Mouse (Mus musculus): ENCODE data around the gene Kdm2b.

Kdm2b gene

DNA sequence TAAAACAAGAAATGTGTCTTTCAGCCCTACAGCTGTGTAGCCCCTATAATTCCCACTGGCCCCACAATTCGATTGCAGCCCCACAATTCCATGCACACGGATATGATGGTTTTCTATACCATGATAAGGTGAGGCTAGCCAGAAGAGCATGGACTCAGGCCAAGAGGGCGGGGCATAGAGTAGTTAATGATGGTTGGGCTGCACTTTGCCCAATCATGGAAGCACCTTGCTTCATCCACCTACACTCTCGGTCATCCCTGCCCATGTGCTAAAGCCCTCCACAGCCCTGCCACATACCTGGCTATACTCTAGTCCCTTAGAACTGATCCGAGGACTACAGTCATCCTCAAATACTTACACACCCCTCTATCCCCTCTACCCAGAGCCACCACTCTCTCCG, 61.9 kb downstream of the Kdm2b start:
- DNase-seq (ENCODE audit: inconsistent ontology term): no peak

DNA sequence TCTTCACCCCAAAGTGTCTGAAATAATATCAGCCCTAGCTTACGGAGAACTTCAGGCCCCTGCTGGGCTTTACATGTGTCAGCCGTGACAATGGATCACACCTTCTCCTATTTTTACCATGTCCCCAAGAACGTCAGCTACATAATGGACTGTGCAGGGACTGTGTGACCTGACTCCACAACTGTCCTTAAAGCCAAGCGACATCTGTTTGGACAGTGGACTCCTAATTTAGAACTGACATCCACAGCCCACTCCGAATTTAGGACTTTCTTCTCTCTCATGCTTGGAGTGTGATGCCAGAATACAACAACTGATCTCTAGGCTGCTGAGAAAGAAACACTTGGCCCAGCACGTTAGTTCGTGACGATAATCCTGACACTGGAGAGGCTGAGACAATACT, 62.5 kb downstream of the Kdm2b start:
- DNase-seq (ENCODE audit: inconsistent ontology term): no peak

GRCm38 (mm10) chr5:122926341-122926740, 63.3 kb downstream of the Kdm2b start:
- no peak for DNase-seq (ENCODE audit: inconsistent ontology term)

DNA sequence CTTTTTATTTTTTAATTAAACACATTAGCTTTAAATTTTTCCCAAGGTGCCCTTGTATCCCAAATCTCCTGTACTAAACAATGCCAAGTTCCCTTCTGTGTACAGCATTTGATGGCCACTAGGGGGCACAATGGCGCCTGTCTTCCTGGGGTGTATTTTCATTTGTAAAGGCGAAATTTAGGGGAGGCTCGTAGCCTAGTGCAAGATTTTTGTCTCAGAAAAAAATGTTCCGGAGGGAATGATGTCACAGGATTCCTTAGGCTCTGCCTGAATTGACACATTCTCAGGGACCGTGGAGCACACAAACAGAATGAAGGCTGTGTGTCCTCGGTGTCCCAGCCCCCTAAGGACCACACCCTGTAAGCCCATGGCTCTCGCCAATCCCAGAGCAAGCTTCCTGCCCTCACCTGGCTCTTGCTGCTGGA, 64.1 kb downstream of the Kdm2b start:
- DNase-seq (ENCODE audit: inconsistent ontology term): peak; percentile 52

DNA sequence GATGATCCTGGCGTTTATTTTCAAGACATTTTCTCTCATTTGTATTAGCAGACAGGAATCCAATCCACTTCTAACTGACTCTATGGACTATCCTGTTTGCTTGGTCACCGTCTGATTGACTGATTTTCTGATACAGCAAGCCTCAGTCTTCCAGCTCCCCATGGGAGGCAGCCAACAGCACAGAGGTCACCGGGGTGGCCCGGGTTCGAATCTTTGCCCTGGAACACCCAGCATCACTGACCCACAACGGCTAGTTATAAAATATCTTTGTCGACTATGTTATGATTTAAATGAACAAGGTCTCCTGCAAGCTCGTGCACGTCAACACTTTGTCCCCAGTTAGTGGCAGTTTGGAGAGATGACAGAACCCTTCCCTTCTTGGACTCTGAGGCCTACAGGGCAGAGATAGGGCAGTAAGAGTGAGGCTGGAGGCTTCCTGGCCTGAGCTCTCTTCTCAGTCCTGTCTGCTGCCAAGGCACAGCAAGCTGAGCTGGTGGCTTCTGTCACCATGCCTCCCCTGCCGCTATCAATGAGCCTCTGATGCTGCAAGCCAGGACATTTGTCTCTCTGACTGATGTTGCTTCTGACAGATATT, 65.7 kb downstream of the Kdm2b start:
- no peak for DNase-seq (ENCODE audit: inconsistent ontology term)

DNA sequence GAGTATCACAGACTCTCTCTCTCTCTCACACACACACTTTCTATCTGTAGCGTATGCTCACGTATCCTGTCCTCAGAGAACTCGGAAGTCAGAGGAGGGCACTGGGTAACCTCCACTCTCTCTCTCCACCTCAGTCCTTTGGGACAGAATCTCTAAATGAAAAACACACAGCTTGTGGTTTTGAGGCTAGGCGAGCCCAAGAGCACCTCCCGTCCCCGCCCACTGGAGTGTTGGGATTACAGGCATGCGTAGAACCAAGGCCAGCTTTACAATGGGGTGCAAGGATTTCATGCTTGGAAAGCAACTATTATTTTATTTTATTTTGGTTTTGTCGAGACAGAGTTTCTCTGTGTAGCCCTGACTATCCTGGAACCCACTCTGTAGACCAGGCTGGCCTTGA, 67.7 kb downstream of the Kdm2b start:
- no peak for DNase-seq (ENCODE audit: inconsistent ontology term)

DNA sequence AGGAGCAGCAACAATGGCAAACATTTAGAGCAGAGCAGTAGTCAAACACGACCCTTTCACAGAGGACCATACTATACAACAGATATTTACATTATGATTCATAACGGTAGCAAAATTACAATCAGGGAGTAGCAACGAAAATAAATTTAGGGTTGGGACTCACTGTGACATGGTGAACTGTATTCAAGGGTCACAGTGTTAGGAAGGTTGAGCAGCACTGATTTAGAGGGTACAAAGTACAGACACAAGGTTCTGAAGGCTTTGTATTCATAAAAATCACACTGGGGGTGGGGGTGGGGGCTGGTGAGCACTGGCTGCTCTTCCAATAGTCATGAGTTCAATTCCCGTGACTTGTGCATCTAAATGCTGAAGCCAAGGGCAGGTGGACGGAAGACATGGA, 69.1 kb downstream of the Kdm2b start:
- DNase-seq (ENCODE audit: inconsistent ontology term): no peak

- DNase-seq (ENCODE audit: inconsistent ontology term): no peak
These were observed 71.5 kb downstream of the Kdm2b start for GRCm38 (mm10) chr5:122917982-122918711.

DNA sequence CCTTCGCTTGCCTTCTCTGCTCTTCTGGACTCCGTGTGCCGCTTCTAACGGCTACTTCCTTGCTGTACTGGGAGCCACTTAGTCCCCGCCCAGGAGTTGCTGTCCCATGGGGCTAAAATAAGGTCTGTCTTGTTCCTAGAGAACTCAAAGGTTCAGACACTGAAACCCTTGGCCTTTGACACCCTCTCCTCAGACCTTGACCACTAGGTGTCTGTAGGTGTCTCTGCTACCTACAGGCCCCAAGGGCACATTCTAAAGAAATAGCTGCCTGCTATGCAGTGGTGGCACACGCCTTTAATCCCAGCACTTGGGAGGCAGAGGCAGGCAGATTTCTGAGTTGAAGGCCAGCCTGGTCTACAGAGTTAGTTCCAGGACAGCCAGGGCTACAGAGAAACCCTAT, 73.5 kb downstream of the Kdm2b start:
- no peak for DNase-seq (ENCODE audit: inconsistent ontology term)

- DNase-seq (ENCODE audit: inconsistent ontology term): no peak
These were observed 76.8 kb downstream of the Kdm2b start for GRCm38 (mm10) chr5:122912863-122913262.

DNA sequence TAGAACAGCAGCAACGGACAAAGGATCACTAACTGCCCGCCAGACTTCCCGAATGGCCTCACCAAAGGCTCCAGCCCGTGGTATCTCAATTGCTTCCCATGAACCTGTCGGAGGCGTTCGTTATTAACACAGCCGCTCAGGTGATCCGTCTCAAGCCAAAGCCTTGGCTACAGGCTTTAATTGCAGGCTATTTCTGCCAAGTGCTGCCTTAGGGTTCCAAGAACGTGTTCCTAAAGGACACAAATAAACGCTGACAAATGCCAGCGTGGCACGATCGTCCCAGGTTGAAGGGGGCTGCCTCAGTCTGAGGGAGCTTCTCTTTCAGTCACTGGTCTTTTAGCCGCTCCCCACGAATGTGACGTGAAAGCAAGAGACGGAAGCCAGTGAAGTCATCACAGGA, 80.1 kb downstream of the Kdm2b start:
- DNase-seq (ENCODE audit: inconsistent ontology term): no peak

DNA sequence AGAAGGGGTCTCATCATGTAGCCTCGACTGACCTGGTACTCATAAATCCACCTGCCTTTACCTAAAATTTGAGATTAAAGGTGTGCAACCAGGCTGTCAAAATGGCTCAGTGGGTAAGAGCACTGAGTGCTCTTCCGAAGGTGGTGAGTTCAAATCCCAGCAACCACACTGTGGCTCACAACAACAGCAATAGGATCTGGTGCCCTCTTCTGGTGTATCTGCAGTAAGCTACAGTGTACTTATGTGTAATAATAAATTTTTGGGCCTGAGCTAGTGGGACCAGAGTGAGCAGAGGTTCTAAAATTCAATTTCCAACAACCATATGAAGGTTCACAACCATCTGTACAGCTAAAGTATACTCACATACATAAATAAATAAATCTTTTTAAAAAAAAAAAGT, 81.6 kb downstream of the Kdm2b start:
- no peak for DNase-seq (ENCODE audit: inconsistent ontology term)

DNA sequence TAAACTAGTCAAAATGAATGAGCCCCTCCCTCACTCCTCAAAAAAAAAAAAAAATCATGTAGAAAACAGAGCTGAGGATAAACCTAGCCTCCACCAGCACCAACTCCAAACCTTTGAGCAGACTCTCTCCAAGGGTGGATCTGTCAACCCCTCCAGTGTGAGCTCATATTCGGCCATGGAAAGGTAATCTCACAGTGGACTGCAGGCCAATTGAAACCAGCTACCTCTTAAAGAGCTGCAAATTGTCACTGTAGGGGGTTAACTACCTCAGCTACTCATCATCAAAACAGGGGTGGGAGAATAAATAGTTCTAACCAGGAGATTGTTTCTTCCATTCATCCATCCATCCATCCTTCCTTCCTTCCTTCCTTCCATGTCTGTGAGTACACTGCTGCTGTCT, 82.4 kb downstream of the Kdm2b start:
- no peak for DNase-seq (ENCODE audit: inconsistent ontology term)

DNA sequence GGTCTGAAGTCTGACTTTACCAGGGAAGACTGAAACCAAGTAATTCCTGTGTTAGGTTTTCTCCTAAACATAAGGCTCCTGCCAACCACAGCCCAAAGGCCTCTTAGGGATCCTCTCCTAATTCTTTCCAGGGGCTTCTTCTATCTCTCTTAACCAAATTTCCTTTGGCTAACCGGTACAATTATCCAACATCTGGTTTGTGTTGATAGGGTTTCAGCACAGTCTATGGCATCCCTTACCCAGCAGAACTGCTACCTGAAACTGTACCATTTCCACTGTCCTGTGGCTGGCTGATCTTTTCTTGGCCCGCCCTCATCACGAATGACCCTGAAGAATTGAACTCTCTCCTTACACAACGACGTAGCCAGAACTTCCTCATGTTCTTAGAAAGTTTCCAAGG, 86.5 kb downstream of the Kdm2b start:
- DNase-seq (ENCODE audit: inconsistent ontology term): no peak

GRCm38 (mm10) chr5:122902228-122902627, 87.4 kb downstream of the Kdm2b start:
- DNase-seq (ENCODE audit: inconsistent ontology term): no peak

GRCm38 (mm10) chr5:122901666-122902065, 88.0 kb downstream of the Kdm2b start:
- no peak for DNase-seq (ENCODE audit: inconsistent ontology term)

DNA sequence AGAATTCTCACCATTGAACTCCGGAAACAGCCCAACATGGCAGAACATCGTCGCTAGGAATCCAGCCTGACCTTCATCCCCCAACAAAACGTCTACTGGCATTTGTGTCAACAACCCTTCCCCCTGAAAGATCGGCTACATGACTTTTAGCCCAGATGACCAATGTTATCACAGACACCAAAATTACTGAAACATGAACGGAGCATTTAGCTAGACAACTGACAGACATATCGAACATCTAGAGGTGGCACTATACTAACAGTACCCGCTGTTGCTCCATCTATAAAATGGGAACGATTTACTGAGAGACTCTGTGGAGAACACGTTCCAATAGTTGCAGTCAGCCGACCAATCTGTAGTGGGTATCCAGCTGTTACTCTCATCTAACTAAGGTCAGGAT, 88.4 kb downstream of the Kdm2b start:
- no peak for DNase-seq (ENCODE audit: inconsistent ontology term)

DNA sequence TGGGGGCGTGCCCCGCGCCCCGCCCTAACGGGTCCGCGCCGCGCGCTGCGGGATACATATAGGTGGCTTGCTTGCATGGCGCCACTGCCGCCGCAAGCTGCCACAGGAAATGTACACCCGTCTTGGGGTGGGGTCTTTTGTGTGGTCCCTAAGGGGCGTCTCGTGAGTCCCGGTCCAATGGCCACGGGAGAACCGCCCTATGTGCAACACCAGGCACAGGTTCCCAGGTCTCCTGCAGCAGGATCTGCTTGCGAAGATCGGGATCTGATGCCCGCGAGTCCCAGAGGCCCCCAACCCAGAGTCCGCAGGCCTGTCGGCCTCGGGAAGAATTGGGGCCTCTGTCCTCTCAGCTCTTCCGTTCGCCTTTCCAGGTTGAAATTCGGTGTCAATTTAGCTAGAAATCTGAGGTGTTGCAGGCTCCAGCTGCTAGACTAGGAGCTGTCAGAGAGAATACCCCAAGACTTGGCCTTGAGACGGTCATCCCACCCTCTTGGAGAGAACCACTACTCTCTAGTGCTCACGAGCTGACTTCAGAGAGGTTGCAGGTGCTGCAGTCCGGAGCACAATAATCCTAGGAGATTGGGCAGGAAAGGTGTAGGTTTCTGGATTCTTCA, 89.0 kb downstream of the Kdm2b start:
- DNase-seq (ENCODE audit: inconsistent ontology term): no peak

DNA sequence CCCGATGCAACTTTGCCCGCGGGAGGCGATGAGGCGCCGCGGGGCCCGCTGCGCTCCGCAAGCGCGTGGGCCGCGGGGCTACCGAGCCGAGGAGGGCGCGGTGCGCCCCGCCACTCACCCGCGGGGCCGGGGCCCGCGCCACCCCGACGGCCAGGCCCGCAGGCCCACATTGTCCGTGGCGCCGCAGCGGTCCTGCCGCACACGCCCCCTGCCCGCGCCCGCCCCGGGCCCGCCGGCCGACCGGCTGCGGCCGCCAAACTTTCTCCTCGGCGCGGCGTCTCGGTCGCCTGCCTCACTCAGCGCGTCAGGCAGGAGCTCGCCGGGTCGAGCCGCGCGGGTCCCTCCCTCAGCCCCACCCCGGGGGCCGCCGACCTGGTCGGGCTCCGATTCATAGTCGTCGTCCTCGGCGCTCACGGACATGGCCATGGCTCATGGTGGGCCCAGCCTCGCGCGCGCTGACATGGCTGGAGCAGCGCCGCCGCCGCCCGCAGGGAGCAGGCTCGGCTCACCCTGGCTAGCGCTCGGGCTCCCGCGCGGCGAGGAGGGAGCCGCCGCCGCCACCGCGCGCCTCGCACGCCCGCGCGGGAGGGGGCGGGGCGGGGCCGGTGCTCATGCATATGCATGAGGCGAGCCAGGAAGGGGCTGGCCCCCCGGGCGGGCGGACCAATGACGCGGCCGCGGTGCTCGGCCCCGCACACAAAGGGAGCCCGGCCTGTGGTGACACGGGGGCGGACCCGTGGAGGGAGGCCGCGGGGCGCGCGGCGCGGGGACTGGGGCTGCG, 89.7 kb downstream of the Kdm2b start:
- peak; percentile 97 for DNase-seq (ENCODE audit: inconsistent ontology term)

- DNase-seq (ENCODE audit: inconsistent ontology term): peak; percentile 30
These were observed 90.5 kb downstream of the Kdm2b start for GRCm38 (mm10) chr5:122898963-122899776.

DNA sequence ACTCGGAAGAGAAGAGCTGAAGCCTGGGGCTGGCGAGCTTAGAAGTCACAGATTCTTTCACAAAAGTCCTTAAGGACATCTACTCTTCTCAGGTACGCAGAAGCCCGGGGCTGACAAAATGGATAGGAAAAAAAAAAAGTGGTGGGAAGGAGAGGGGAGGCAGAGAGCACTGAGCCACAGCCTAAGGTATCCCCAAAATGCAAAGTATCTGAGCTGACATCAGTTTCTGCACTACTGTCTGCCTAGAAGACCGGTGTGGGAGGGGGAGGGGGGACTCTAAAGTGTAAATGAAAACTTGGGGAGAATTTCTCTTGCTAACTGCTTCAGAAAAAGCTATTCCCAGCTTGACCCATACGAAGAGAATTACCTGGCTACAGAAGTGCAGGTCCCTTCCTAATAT, 91.5 kb downstream of the Kdm2b start:
- no peak for DNase-seq (ENCODE audit: inconsistent ontology term)

GRCm38 (mm10) chr5:122894821-122895220, 94.8 kb downstream of the Kdm2b start:
- DNase-seq (ENCODE audit: inconsistent ontology term): no peak
